Mouse (Mus musculus): Measurements from ENCODE around the gene Mlst8.

DNA sequence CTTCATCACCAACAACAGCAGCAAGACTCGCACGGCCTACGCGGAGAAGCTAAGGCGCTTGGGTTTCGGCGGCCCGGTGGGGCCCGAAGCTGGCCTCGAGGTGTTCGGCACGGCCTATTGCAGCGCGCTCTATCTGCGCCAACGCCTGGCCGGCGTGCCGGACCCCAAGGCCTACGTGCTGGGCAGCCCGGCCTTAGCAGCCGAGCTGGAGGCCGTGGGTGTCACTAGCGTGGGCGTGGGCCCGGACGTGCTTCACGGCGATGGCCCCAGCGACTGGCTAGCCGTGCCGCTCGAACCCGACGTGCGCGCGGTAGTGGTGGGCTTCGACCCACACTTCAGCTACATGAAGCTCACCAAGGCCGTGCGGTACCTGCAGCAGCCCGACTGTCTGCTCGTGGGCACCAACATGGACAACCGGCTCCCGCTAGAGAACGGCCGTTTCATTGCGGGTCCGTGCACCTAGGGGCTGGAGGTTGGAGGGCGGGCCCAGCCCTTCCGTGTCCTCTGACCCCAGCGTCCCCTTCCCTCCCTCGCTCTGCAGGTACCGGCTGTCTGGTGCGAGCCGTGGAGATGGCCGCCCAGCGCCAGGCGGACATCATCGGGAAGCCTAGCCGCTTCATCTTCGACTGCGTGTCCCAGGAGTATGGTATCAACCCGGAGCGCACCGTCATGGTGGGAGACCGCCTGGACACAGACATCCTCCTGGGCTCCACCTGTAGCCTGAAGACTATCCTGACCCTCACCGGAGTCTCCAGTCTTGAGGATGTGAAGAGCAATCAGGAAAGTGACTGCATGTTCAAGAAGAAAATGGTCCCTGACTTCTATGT, 8.0 kb downstream of the Mlst8 start:
- TF ChIP-seq POLR2A (IDR thresholded peaks at IDR 0.05; ENCODE audit: borderline replicate concordance, low read depth, low read length) (no peak), CTCF (IDR thresholded peaks at IDR 0.05; ENCODE audit: low read depth, low read length) (no peak)
